ENCODE assay signal across 30 mouse cellular contexts in the genomic region with DNA sequence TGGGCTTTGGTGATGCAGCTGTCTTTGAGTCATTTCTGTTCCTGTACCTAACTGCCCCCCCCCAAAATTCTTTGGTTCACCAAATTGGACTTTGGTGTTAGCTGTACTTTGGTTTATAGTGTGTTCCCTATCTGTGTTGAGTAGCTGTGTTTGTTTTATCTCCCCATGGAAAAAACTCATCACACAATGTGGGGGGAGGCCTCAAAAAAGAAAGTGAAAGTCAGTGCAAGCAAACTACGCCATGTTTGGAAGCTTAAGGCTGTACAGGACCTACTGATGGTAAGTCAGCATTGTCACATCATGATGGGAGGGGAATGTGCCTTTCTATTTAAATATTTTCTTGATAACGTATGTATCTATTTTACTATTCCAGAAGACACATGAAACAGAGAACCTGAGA. TPM values are rescaled to one million over a fixed set of nuclear protein-coding genes. Genes with fewer than 3 reads are reported as not detected.
DNase-seq lines count a peak whose midpoint lies in the region; ATAC-seq and TF ChIP-seq lines count a peak whose summit lies in the region.
"Had no signal": no experiment of that assay in that cellular context is flagged by ENCODE, and none has a peak within 500 bp of the region (broad histone marks: within the 10 kb centered on the region; RNA-seq: fewer than 3 reads in every experiment).

No protein-coding gene starts in this region.

- no peaks in the 10 kb centered on the region for H3K36me3 ChIP-seq in liver, postnatal 0 days (replicated peaks; ENCODE audit: insufficient read depth, low read length)
- no peaks in the 10 kb centered on the region for H3K36me3 ChIP-seq in CH12.LX (replicated peaks in 1 of 2; ENCODE audit: control insufficient read depth in 1 of 2, insufficient read depth in 1 of 2, low read length in 1 of 2)
- H3K36me3 ChIP-seq: embryonic facial prominence, embryonic 13.5 days; embryonic facial prominence, embryonic 15.5 days; forebrain, embryonic 10.5 days; forebrain, embryonic 12.5 days had no signal

- no peaks in the 10 kb centered on the region for H3K9me3 ChIP-seq in liver, postnatal 0 days (ENCODE audit: low read length)
- H3K9me3 ChIP-seq in CH12.LX (replicated peaks; ENCODE audit: low read length): no peaks in the 10 kb centered on the region
- H3K9me3 ChIP-seq: embryonic facial prominence, embryonic 13.5 days; embryonic facial prominence, embryonic 15.5 days; forebrain, embryonic 10.5 days; forebrain, embryonic 12.5 days had no signal

- intact Hi-C loops in heart, postnatal 10 days (cut with DNase I): no loop called here

- TF ChIP-seq EP300 in liver, postnatal 0 days (IDR thresholded peaks at IDR 0.05; ENCODE audit: low read depth): no peak
- no peak for TF ChIP-seq EP300 in CH12.LX (IDR thresholded peaks at IDR 0.05; ENCODE audit: low read length)

- 65% methylated on average over 2 of the region's 2 CpGs for WGBS in liver, postnatal 0 days (ENCODE audit: insufficient replicate concordance)

- TF ChIP-seq POLR2A in CH12.LX (IDR thresholded peaks at IDR 0.05; ENCODE audit: low read depth, low read length): no peak

- H3K27ac ChIP-seq in liver, postnatal 0 days (ENCODE audit: low read depth): no peak overlapping the region
- no peak overlapping the region for H3K27ac ChIP-seq in CH12.LX (ENCODE audit: insufficient read depth, low read depth)
- H3K27ac ChIP-seq: embryonic facial prominence, embryonic 13.5 days; embryonic facial prominence, embryonic 15.5 days; forebrain, embryonic 10.5 days; forebrain, embryonic 12.5 days had no signal

- TF ChIP-seq CTCF in liver, postnatal 0 days (IDR thresholded peaks at IDR 0.05; ENCODE audit: low read depth): no peak
- no peak for TF ChIP-seq CTCF in CH12.LX (conservative IDR thresholded peaks at IDR 0.05 in 1 of 2, IDR thresholded peaks at IDR 0.05 in 1 of 2; ENCODE audit: low read depth in 2 of 2, low read length in 2 of 2)

- H3K4me3 ChIP-seq in liver, postnatal 0 days (ENCODE audit: low read depth, low read length): no peak overlapping the region
- no peak overlapping the region for H3K4me3 ChIP-seq in CH12.LX (replicated peaks in 1 of 3; ENCODE audit: low read depth in 2 of 3, low read length in 2 of 3, poor library complexity in 1 of 3)
- H3K4me3 ChIP-seq: embryonic facial prominence, embryonic 13.5 days; embryonic facial prominence, embryonic 15.5 days; erythroblast, embryonic 14.5 days; forebrain, embryonic 10.5 days; forebrain, embryonic 12.5 days had no signal

- in situ Hi-C loops in CH12.LX (cut with MboI; ENCODE audit: low pct_ligation_motif_present, low pct_unique_long_range_greater_than_20kb, low sequenced_read_pairs): no loop called here

- 0 out of 2 replicates have a peak, but pooled peaks have one; percentile 8 for ATAC-seq in liver, postnatal 0 days
- ATAC-seq: activated CD4-positive, CD25-positive, alpha-beta regulatory T cell, adult 4 months; CD4-positive, CD25-positive, alpha-beta regulatory T cell, adult 4 months; forebrain, embryonic 14.5 days; forebrain, embryonic 16.5 days; Patski had no signal

- no peak for DNase-seq in liver, postnatal 0 days
- DNase-seq in liver (no peak), CH12.LX (ENCODE audit: extremely low read depth) (peak; percentile 16)
- DNase-seq in spleen, postnatal 36 days (ENCODE audit: low spot score in 2 of 2): no peak
- no peak for DNase-seq in heart, postnatal 10 days
- DNase-seq: adrenal gland, adult 8-10 months; adrenal gland, postnatal 14 days; adrenal gland, postnatal 36 days; B cell, adult 2 months; cerebellum, adult 11-12 months; cerebellum, adult 2 months; cerebellum, adult 9-10 months; cerebellum, postnatal 10 days; cerebellum, postnatal 25 days had no signal

- no peak overlapping the region for H3K9ac ChIP-seq in liver, postnatal 0 days (replicated peaks)
- H3K9ac ChIP-seq in CH12.LX (ENCODE audit: insufficient read depth, low read depth): peak overlapping the region; percentile 19; the same call in 1 of the 2 replicates
- H3K9ac ChIP-seq: embryonic facial prominence, embryonic 13.5 days; embryonic facial prominence, embryonic 15.5 days; forebrain, embryonic 12.5 days had no signal

- dilution Hi-C loops in CH12.LX (cut with MboI; ENCODE audit: extremely low pct_ligation_motif_present, extremely low pct_unique_long_range_greater_than_20kb, low sequenced_read_pairs): no loop called here

- no peaks in the 10 kb centered on the region for H3K79me2 ChIP-seq in CH12.LX (replicated peaks; ENCODE audit: control insufficient read depth, extremely low read depth, insufficient read depth, poor library complexity, severe bottlenecking)

- no peaks in the 10 kb centered on the region for H3K27me3 ChIP-seq in liver, postnatal 0 days (ENCODE audit: insufficient read depth, low read length)
- no peaks in the 10 kb centered on the region for H3K27me3 ChIP-seq in CH12.LX (replicated peaks)
- H3K27me3 ChIP-seq: embryonic facial prominence, embryonic 13.5 days; embryonic facial prominence, embryonic 15.5 days; forebrain, embryonic 12.5 days had no signal

- no peak overlapping the region for H3K4me2 ChIP-seq in liver, postnatal 0 days (ENCODE audit: low read depth, low read length)
- peak overlapping the region; percentile 56 for H3K4me2 ChIP-seq in CH12.LX (ENCODE audit: insufficient read depth, low read depth, poor library complexity, severe bottlenecking)
- H3K4me2 ChIP-seq: embryonic facial prominence, embryonic 13.5 days; embryonic facial prominence, embryonic 15.5 days; forebrain, embryonic 12.5 days had no signal

- no peaks in the 10 kb centered on the region for H3K4me1 ChIP-seq in liver, postnatal 0 days (ENCODE audit: insufficient read depth)
- H3K4me1 ChIP-seq in CH12.LX (ENCODE audit: control insufficient read depth in 1 of 2, insufficient read depth in 2 of 2): peaks cover 4 to 6% of the 10 kb centered on the region in 2 experiments; a peak in 1 of 4 replicates
- H3K4me1 ChIP-seq: embryonic facial prominence, embryonic 13.5 days; embryonic facial prominence, embryonic 15.5 days; forebrain, embryonic 10.5 days; forebrain, embryonic 12.5 days had no signal

- no peak for TF ChIP-seq RAD21 in CH12.LX (IDR thresholded peaks at IDR 0.05; ENCODE audit: low read depth, low read length)

TF ChIP-seq in CH12.LX, 34 proteins besides CTCF, POLR2A, EP300 and RAD21:
- peak; percentile 67; the same call in 1 of the 2 replicates for TF ChIP-seq IRF4 (IDR thresholded peaks at IDR 0.05; ENCODE audit: low read depth, low read length)
- TF ChIP-seq JUN (IDR thresholded peaks at IDR 0.05; ENCODE audit: insufficient read depth, low read depth, low read length): peak; percentile 59; the same call in 1 of the 2 replicates
- peak; percentile 60; the same call in 1 of the 2 replicates for TF ChIP-seq ETS1 (conservative IDR thresholded peaks at IDR 0.05; ENCODE audit: low read depth, low read length)
- TF ChIP-seq E2F4 (IDR thresholded peaks at IDR 0.05; ENCODE audit: insufficient replicate concordance, low read depth, low read length): no peak
TF ChIP-seq in CH12.LX: peak in this region for 3.

RNA-seq across cellular contexts. Expression of gene Rhox2h, which starts 19.2 kb away (rescaled TPM):
- not detected in 2 replicates for polyA plus RNA-seq in liver, postnatal 0 days (2015; fragmentation: Nextera tagmentation; extraction: Ambion mirVana)
- total RNA-seq in CH12.LX (2012; rRNA removed): 1.4 and 2.1 TPM in 2 replicates
- 0.90 and 0.95 TPM in 2 replicates for total RNA-seq in CH12.LX (2014; rRNA removed)
- polyA plus RNA-seq in CH12.LX (2012; ENCODE audit: insufficient read length, low read depth): 0.87 and 1.5 TPM in 2 replicates
- total RNA-seq in heart, postnatal 10 days (2021): not detected
- total RNA-seq: adrenal gland, adult 18-20 months; adrenal gland, adult 8-10 months; adrenal gland, postnatal 14 days; adrenal gland, postnatal 36 days; ES-E14; MEL had no signal
- polyA plus RNA-seq: activated CD4-positive, CD25-positive, alpha-beta regulatory T cell, adult 4 months; CD4-positive, CD25-positive, alpha-beta regulatory T cell, adult 4 months; cerebellum, adult 2 months; cortical plate, adult 2 months; embryonic facial prominence, embryonic 11.5 days; embryonic facial prominence, embryonic 13.5 days; embryonic facial prominence, embryonic 15.5 days; erythroblast, embryonic 14.5 days; forebrain, embryonic 10.5 days; forebrain, embryonic 12.5 days; forebrain, embryonic 14.5 days; forebrain, embryonic 16.5 days; frontal cortex, adult 2 months; Patski had no signal

RNA-seq across cellular contexts. Expression of gene Rhox3h, which starts 23.7 kb away (rescaled TPM):
- polyA plus RNA-seq in liver, postnatal 0 days (2015; fragmentation: Nextera tagmentation; extraction: Ambion mirVana): not detected in 2 replicates
- not detected in 2 replicates for total RNA-seq in CH12.LX (2012; rRNA removed)
- total RNA-seq in CH12.LX (2014; rRNA removed): not detected in 2 replicates
- polyA plus RNA-seq in CH12.LX (2012; ENCODE audit: insufficient read length, low read depth): not detected in 2 replicates
- total RNA-seq in heart, postnatal 10 days (2021): not detected
- total RNA-seq: adrenal gland, adult 18-20 months; adrenal gland, adult 8-10 months; adrenal gland, postnatal 14 days; adrenal gland, postnatal 36 days; ES-E14; MEL had no signal
- polyA plus RNA-seq: activated CD4-positive, CD25-positive, alpha-beta regulatory T cell, adult 4 months; CD4-positive, CD25-positive, alpha-beta regulatory T cell, adult 4 months; cerebellum, adult 2 months; cortical plate, adult 2 months; embryonic facial prominence, embryonic 11.5 days; embryonic facial prominence, embryonic 13.5 days; embryonic facial prominence, embryonic 15.5 days; erythroblast, embryonic 14.5 days; forebrain, embryonic 10.5 days; forebrain, embryonic 12.5 days; forebrain, embryonic 14.5 days; forebrain, embryonic 16.5 days; frontal cortex, adult 2 months; Patski had no signal

RNA-seq across cellular contexts. Expression of gene Rhox4g, which starts 41.1 kb away (rescaled TPM):
- polyA plus RNA-seq in liver, postnatal 0 days (2015; fragmentation: Nextera tagmentation; extraction: Ambion mirVana): not detected in 2 replicates
- total RNA-seq in CH12.LX (2012; rRNA removed): 0.13 TPM in 1 of 2 replicates, not detected in the other
- total RNA-seq in CH12.LX (2014; rRNA removed): not detected in 2 replicates
- polyA plus RNA-seq in CH12.LX (2012; ENCODE audit: insufficient read length, low read depth): not detected in 2 replicates
- total RNA-seq in heart, postnatal 10 days (2021): not detected
- total RNA-seq: adrenal gland, adult 18-20 months; adrenal gland, adult 8-10 months; adrenal gland, postnatal 14 days; adrenal gland, postnatal 36 days; ES-E14; MEL had no signal
- polyA plus RNA-seq: activated CD4-positive, CD25-positive, alpha-beta regulatory T cell, adult 4 months; CD4-positive, CD25-positive, alpha-beta regulatory T cell, adult 4 months; cerebellum, adult 2 months; cortical plate, adult 2 months; embryonic facial prominence, embryonic 11.5 days; embryonic facial prominence, embryonic 13.5 days; embryonic facial prominence, embryonic 15.5 days; erythroblast, embryonic 14.5 days; forebrain, embryonic 10.5 days; forebrain, embryonic 12.5 days; forebrain, embryonic 14.5 days; forebrain, embryonic 16.5 days; frontal cortex, adult 2 months; Patski had no signal

RNA-seq across cellular contexts. Expression of gene Rhox2g, which starts 49.0 kb away (rescaled TPM):
- not detected in 2 replicates for polyA plus RNA-seq in liver, postnatal 0 days (2015; fragmentation: Nextera tagmentation; extraction: Ambion mirVana)
- total RNA-seq in CH12.LX (2012; rRNA removed): not detected in 2 replicates
- not detected in 2 replicates for total RNA-seq in CH12.LX (2014; rRNA removed)
- 0.56 and 0.84 TPM in 2 replicates for polyA plus RNA-seq in CH12.LX (2012; ENCODE audit: insufficient read length, low read depth)
- not detected for total RNA-seq in heart, postnatal 10 days (2021)
- total RNA-seq: adrenal gland, adult 18-20 months; adrenal gland, adult 8-10 months; adrenal gland, postnatal 14 days; adrenal gland, postnatal 36 days; MEL had no signal
- polyA plus RNA-seq: activated CD4-positive, CD25-positive, alpha-beta regulatory T cell, adult 4 months; CD4-positive, CD25-positive, alpha-beta regulatory T cell, adult 4 months; cerebellum, adult 2 months; cortical plate, adult 2 months; embryonic facial prominence, embryonic 11.5 days; embryonic facial prominence, embryonic 13.5 days; embryonic facial prominence, embryonic 15.5 days; erythroblast, embryonic 14.5 days; forebrain, embryonic 10.5 days; forebrain, embryonic 12.5 days; forebrain, embryonic 14.5 days; forebrain, embryonic 16.5 days; frontal cortex, adult 2 months; Patski had no signal
